Mouse (Mus musculus) intestine, postnatal 0 days (tissue): ENCODE data around the gene Slc25a25. TPM values are rescaled to one million over a fixed set of nuclear protein-coding genes. Genes with fewer than 3 reads are reported as not detected.
"Not testable (repeated sequence)": the region's sequence is repeated elsewhere in the genome, so short reads cannot be mapped to it uniquely, and the experiment has no call there.

Experiments used
- ATAC-seq: fragments of 200-750 bp; cut with Nextera tagmentation; 2 replicates; pipeline ENCODE4 v1.8.0; 2017; ENCODE audit warnings: mild to moderate bottlenecking, moderate TSS enrichment, moderate library complexity
- H3K27ac ChIP-seq: fragments of 300-500 bp; sonication (generic); 2 replicates; pipeline ENCODE4 v1.5.1; 2014; ENCODE audit warnings: mild to moderate bottlenecking, low read depth, low read length, moderate library complexity
- H3K27me3 ChIP-seq: fragments of 300-500 bp; sonication (generic); replicated peaks from 2 replicates; pipeline ENCODE4 v1.6.1; 2014; ENCODE audit warnings: low read length, mixed read lengths; ENCODE audit not compliant: control insufficient read depth, insufficient read depth
- H3K36me3 ChIP-seq: fragments of 300-500 bp; sonication (generic); 2 replicates; pipeline ENCODE4 v1.6.1; 2014; ENCODE audit warnings: mild to moderate bottlenecking, moderate library complexity; ENCODE audit not compliant: control insufficient read depth, insufficient read depth
- H3K4me1 ChIP-seq: fragments of 300-500 bp; sonication (generic); replicated peaks from 2 replicates; pipeline ENCODE4 v1.6.1; 2014; ENCODE audit warnings: antibody characterized with exemption, low read length, mixed read lengths; ENCODE audit not compliant: control insufficient read depth, insufficient read depth
- H3K4me2 ChIP-seq: fragments of 300-500 bp; sonication (generic); replicated peaks from 2 replicates; pipeline ENCODE4 v1.6.1; 2014; ENCODE audit warnings: low read depth, mild to moderate bottlenecking, moderate library complexity
- H3K4me3 ChIP-seq: fragments of 300-500 bp; sonication (generic); 2 replicates; pipeline ENCODE4 v1.5.1; 2014; ENCODE audit warnings: low read depth, low read length
- H3K9ac ChIP-seq: fragments of 300-500 bp; sonication (generic); 2 replicates; pipeline ENCODE4 v1.6.1; 2014; ENCODE audit warnings: mild to moderate bottlenecking, low read depth, low read length
- H3K9me3 ChIP-seq: fragments of 300-500 bp; sonication (generic); 2 replicates; pipeline ENCODE4 v1.6.1; 2016; ENCODE audit warnings: mixed run types; ENCODE audit not compliant: control insufficient read depth
- CTCF ChIP-seq: sonication (generic); IDR thresholded peaks from 2 replicates; pipeline ENCODE4 v1.5.1; 2016; ENCODE audit warnings: low read depth, mild to moderate bottlenecking, control low read depth, antibody characterized with exemption, moderate library complexity
- WGBS: fragments of 180-500 bp; shearing (Covaris S2); extraction: QIAGEN DNeasy Blood & Tissue Kit; methylation state at CpG from one replicate; pipeline ENCODE4 v1.1.7; 2014; 5-methylcytosine and 5-hydroxymethylcytosine counted together
- polyA plus RNA-seq: library from polyadenylated mRNA; unstranded; fragments of >200 nt; fragmentation: Nextera tagmentation; extraction: Ambion mirVana; gene quantifications from 2 replicates; pipeline ENCODE4 v1.2.1, GENCODE M21; 2015

Slc25a25 gene
- polyA plus RNA-seq, 1 experiment from 2014 or later = 45.1 TPM

- Histone ChIP-seq H3K4me1 (no peaks in the 10 kb centered on the region), H3K9ac (no peak overlapping the region), H3K27me3 (no peaks in the 10 kb centered on the region), H3K4me3 (no peak overlapping the region), H3K36me3 (no peaks in the 10 kb centered on the region), H3K9me3 (no peaks in the 10 kb centered on the region), H3K27ac (no peak overlapping the region), H3K4me2 (no peak overlapping the region)
- WGBS = 48% methylated on average over 12 of the region's 12 CpGs
- no peak; the same call in 1 of the 2 replicates for ATAC-seq
- no peak for TF ChIP-seq CTCF
Observed at GRCm38 (mm10) chr2:32493301-32493701, 42.1 kb upstream of the Slc25a25 start.

- Histone ChIP-seq H3K9ac (no peak overlapping the region), H3K27ac (no peak overlapping the region), H3K4me3 (no peak overlapping the region), H3K4me1 (no peaks in the 10 kb centered on the region), H3K36me3 (no peaks in the 10 kb centered on the region), H3K9me3 (no peaks in the 10 kb centered on the region), H3K27me3 (no peaks in the 10 kb centered on the region), H3K4me2 (no peak overlapping the region)
- 66% methylated on average over 2 of the region's 2 CpGs for WGBS
- no peak for ATAC-seq
- no peak for TF ChIP-seq CTCF
Observed at GRCm38 (mm10) chr2:32492661-32493060, 41.4 kb upstream of the Slc25a25 start.

- ATAC-seq, H3K4me2 ChIP-seq, H3K9me3 ChIP-seq, H3K4me1 ChIP-seq, H3K4me3 ChIP-seq, H3K9ac ChIP-seq, H3K27me3 ChIP-seq, H3K27ac ChIP-seq, H3K36me3 ChIP-seq: not testable (repeated sequence)
Observed at GRCm38 (mm10) chr2:32490730-32491129, 39.5 kb upstream of the Slc25a25 start.

- Histone ChIP-seq H3K36me3 (no peaks in the 10 kb centered on the region), H3K27me3 (no peaks in the 10 kb centered on the region), H3K27ac (no peak overlapping the region), H3K9ac (no peak overlapping the region), H3K9me3 (no peaks in the 10 kb centered on the region), H3K4me3 (no peak overlapping the region), H3K4me2 (no peak overlapping the region), H3K4me1 (no peaks in the 10 kb centered on the region)
- 2% methylated on average over 5 of the region's 5 CpGs for WGBS
- peak; percentile 93 for TF ChIP-seq CTCF
- ATAC-seq = no peak
Observed at GRCm38 (mm10) chr2:32488679-32489078, 37.4 kb upstream of the Slc25a25 start.

GRCm38 (mm10) chr2:32487124-32487623 is 35.9 kb upstream of the Slc25a25 start:
- H3K27me3 ChIP-seq = no peaks in the 10 kb centered on the region
- no peak overlapping the region for H3K9ac ChIP-seq
- H3K4me1 ChIP-seq = peaks cover 4% of the 10 kb centered on the region; the same call in 1 of the 2 replicates
- H3K36me3 ChIP-seq = no peaks in the 10 kb centered on the region
- peak; percentile 89 for TF ChIP-seq CTCF
- 4% methylated on average over 6 of the region's 6 CpGs for WGBS
- no peaks in the 10 kb centered on the region for H3K9me3 ChIP-seq
- H3K4me2 ChIP-seq = no peak overlapping the region
- ATAC-seq = peak; percentile 44
- H3K4me3 ChIP-seq = no peak overlapping the region
- no peak overlapping the region for H3K27ac ChIP-seq

- WGBS = 82% methylated on average over 9 of the region's 9 CpGs
- H3K9ac ChIP-seq = no peak overlapping the region
- no peaks in the 10 kb centered on the region for H3K27me3 ChIP-seq
- H3K4me2 ChIP-seq = no peak overlapping the region
- no peak for ATAC-seq
- no peak overlapping the region for H3K4me3 ChIP-seq
- H3K9me3 ChIP-seq = no peaks in the 10 kb centered on the region
- no peak for TF ChIP-seq CTCF
- H3K27ac ChIP-seq = no peak overlapping the region
- H3K4me1 ChIP-seq = peaks cover 4% of the 10 kb centered on the region; the same call in 1 of the 2 replicates
- H3K36me3 ChIP-seq = no peaks in the 10 kb centered on the region
Observed at GRCm38 (mm10) chr2:32486155-32486554, 34.9 kb upstream of the Slc25a25 start.

GRCm38 (mm10) chr2:32485751-32486150 is 34.5 kb upstream of the Slc25a25 start:
- 83% methylated on average over 4 of the region's 4 CpGs for WGBS
- H3K4me3 ChIP-seq = no peak overlapping the region
- no peak overlapping the region; the same call in 1 of the 2 replicates for H3K27ac ChIP-seq
- H3K36me3 ChIP-seq = no peaks in the 10 kb centered on the region
- no peak overlapping the region for H3K9ac ChIP-seq
- H3K4me2 ChIP-seq = no peak overlapping the region
- H3K9me3 ChIP-seq = no peaks in the 10 kb centered on the region
- no peaks in the 10 kb centered on the region for H3K27me3 ChIP-seq
- H3K4me1 ChIP-seq = peaks cover 4% of the 10 kb centered on the region; the same call in 1 of the 2 replicates
- ATAC-seq = no peak
- TF ChIP-seq CTCF = no peak
